Mouse (Mus musculus) limb, embryonic 10.5 days (tissue): ENCODE data around the gene Tecpr1. TPM values are rescaled to one million over a fixed set of nuclear protein-coding genes. Genes with fewer than 3 reads are reported as not detected.

Experiments used
- DNase-seq: peaks from one replicate; pipeline ENCODE4 v3.0.0-alpha.2; 2017; ENCODE audit warnings: low spot score
- H3K27ac ChIP-seq: fragments of 300-500 bp; sonication (generic); 2 replicates; pipeline ENCODE4 v1.5.1; 2016; ENCODE audit warnings: mild to moderate bottlenecking
- H3K27me3 ChIP-seq: fragments of 300-500 bp; sonication (generic); 2 replicates; pipeline ENCODE4 v1.6.1; 2016; ENCODE audit warnings: low read depth, mild to moderate bottlenecking; ENCODE audit not compliant: poor library complexity, severe bottlenecking
- H3K36me3 ChIP-seq: fragments of 300-500 bp; sonication (generic); 2 replicates; pipeline ENCODE4 v1.6.1; 2016; ENCODE audit warnings: mild to moderate bottlenecking, moderate library complexity
- H3K4me1 ChIP-seq: fragments of 300-500 bp; sonication (generic); 2 replicates; pipeline ENCODE4 v1.6.1; 2016
- H3K4me3 ChIP-seq: fragments of 300-500 bp; sonication (generic); 2 replicates; pipeline ENCODE4 v1.5.1; 2016; ENCODE audit warnings: mild to moderate bottlenecking, moderate library complexity
- H3K9me3 ChIP-seq: fragments of 300-500 bp; sonication (generic); replicated peaks from 2 replicates; pipeline ENCODE4 v1.6.1; 2016; ENCODE audit warnings: mild to moderate bottlenecking
- WGBS: fragments of 180-500 bp; shearing (Covaris S2); methylation state at CpG from one replicate; pipeline ENCODE4 v1.1.7; 2016; 5-methylcytosine and 5-hydroxymethylcytosine counted together
- polyA plus RNA-seq: library from polyadenylated mRNA; unstranded; fragments of >200 nt; fragmentation: Nextera tagmentation; extraction: Ambion mirVana; gene quantifications from 2 replicates; pipeline ENCODE4 v1.2.1, GENCODE M21; 2016

The Tecpr1 gene
- polyA plus RNA-seq, 1 experiment from 2014 or later: 21.0 TPM

DNA sequence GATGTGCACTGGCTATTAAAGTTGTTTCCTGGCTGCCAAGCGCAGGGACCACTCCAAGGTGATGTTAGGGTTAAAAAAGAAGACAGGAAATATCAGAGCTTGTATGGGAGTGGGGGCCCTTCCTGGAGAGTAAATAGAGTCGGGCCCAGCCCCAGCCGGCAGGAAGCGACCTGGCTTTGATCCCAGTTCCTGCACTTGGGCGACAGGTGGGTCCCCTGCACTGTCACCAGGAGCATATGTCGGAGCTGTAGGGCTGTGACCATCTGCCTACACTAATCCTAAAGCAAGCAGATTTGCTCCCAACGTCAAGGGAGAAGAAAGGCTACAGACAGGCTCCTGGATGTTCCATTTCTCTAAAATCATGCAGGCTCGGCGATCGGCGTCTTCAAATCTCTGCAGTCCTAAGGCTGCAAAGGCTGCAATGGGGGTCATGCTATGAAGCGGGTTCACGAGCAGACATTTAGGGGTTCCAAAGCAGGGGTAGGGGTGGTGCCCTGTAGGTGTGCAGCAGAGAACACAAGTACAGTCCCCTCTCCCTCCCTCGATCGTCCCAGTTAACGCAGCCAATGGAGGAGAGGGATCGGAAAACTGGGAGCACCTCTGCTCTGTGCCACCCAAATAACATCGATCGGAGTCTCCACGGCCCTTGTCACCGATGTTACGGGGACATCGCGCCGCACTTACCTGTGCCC is 458 bp downstream of the Tecpr1 start:
- WGBS: 3% methylated on average over 25 of the region's 25 CpGs
- Histone ChIP-seq H3K27ac (peak overlapping the region; percentile 74), H3K4me3 (peak overlapping the region; percentile 80), H3K27me3 (no peaks in the 10 kb centered on the region), H3K4me1 (peaks cover 37% of the 10 kb centered on the region), H3K36me3 (no peaks in the 10 kb centered on the region), H3K9me3 (no peaks in the 10 kb centered on the region)
- DNase-seq: no peak

DNA sequence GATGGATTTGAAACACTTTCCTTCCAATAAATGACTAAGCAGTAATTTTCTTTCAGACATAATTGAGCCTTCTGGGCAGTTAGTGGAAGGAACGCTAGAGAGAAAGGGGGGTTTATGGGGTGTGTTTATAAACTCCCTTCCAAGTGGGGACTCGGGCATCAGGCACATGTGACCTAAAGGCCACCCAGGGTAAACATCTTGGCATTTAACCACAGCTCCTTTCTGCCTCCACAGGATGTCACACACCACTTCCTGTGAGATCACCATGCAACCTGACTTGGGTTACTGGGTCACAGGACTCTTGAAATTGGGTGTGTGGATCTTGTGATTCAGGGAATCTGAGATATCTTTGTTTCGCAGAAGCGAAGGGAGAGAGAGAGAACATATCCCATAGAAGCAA is 2.1 kb downstream of the Tecpr1 start:
- no peak overlapping the region for H3K4me3 ChIP-seq
- DNase-seq: no peak
- H3K27me3 ChIP-seq: no peaks in the 10 kb centered on the region
- 78% methylated on average over 4 of the region's 4 CpGs for WGBS
- H3K27ac ChIP-seq: no peak overlapping the region
- H3K36me3 ChIP-seq: peaks cover 13% of the 10 kb centered on the region; the same call in 1 of the 2 replicates
- no peaks in the 10 kb centered on the region for H3K9me3 ChIP-seq
- H3K4me1 ChIP-seq: peaks cover 37% of the 10 kb centered on the region

DNA sequence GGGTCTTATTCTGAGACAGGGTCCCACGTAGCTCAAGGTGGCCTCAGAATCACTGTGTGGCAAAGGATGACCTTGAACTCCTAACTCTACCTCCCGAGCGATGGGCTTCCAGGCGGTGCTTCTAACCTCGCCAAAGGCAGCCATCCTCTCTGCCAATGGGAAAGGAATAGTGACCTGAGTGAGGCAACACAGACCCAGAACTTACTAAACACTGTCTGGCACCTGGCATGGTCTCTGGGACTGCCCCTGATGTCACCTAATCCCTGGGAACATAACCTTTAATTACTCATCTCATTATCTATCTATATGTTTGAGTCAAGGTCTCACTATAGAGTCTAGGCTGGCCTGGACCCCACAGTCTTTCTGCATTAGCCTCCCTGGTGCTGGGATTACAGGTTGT is 3.5 kb downstream of the Tecpr1 start:
- WGBS: 90% methylated on average over 5 of the region's 5 CpGs
- Histone ChIP-seq H3K27me3 (no peaks in the 10 kb centered on the region), H3K9me3 (no peaks in the 10 kb centered on the region), H3K4me3 (no peak overlapping the region), H3K27ac (no peak overlapping the region), H3K4me1 (peaks cover 37% of the 10 kb centered on the region), H3K36me3 (peaks cover 20% of the 10 kb centered on the region; the same call in 1 of the 2 replicates)
- no peak for DNase-seq

DNA sequence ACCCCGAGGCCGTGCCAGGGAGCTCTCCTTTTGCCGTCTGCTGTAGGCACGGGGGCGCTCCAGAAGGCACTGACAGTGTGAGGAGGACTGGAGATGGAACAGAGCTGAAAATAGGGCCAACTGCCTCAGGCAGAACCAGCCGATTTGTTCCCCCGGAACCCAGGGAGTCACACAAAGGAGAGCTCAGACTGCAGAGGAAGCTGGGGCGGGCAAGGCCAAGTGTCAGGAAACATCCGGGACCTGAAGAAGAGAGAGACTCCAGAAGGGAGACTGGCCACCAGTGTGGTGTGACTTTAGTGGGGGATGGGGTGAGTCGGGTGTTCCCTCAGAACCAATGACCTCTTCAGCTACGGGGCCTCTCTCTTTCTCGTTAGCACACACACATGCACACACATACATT is 4.1 kb downstream of the Tecpr1 start:
- Histone ChIP-seq H3K4me1 (peaks cover 34% of the 10 kb centered on the region), H3K9me3 (no peaks in the 10 kb centered on the region), H3K27me3 (no peaks in the 10 kb centered on the region), H3K36me3 (peaks cover 20% of the 10 kb centered on the region; the same call in 1 of the 2 replicates), H3K4me3 (no peak overlapping the region), H3K27ac (peak overlapping the region; percentile 66)
- no peak for DNase-seq
- WGBS: 76% methylated on average over 12 of the region's 12 CpGs

DNA sequence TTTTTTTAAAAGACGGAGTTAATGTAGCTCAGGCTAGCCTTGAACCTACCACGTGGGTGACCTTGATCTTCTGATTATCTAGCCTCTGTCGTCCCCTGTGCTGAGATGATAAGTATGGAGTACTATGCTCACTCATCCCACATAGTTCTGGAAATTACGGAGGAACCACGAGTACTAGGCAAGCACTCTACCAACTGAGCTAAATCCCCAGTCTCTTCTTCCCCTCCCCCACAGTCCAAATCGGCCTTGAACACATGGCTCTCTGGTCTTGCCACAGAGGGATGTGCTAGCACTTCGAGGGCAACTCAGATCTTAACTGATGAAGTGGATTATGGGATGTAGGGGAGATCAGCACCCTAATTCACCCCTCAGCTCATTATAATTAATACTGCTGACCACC is 5.4 kb downstream of the Tecpr1 start:
- H3K4me3 ChIP-seq: no peak overlapping the region
- DNase-seq: no peak
- H3K4me1 ChIP-seq: peaks cover 26% of the 10 kb centered on the region
- peaks cover 30% of the 10 kb centered on the region; the same call in 1 of the 2 replicates for H3K36me3 ChIP-seq
- H3K27me3 ChIP-seq: no peaks in the 10 kb centered on the region
- WGBS: 90% methylated on average over 7 of the region's 7 CpGs
- no peaks in the 10 kb centered on the region for H3K9me3 ChIP-seq
- H3K27ac ChIP-seq: no peak overlapping the region

DNA sequence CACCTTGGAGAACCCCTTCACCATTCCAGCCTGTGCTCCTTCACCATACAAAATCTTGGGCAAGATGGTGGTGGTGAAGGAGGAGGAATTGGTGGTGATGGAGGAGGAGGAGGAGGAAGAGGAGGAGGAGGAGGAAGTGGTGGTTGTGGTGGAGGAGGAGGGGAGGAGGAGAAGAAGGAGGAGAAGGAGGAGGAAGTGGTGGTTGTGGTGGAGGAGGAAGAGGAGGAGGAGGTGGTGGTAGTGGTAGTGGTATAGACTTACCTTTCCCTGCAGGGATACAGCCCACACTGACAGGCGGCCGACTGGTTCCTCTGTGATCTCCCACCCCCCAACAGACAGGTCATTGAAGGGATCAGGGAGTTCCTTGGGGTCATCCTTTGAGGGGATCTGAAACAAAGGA is 7.4 kb downstream of the Tecpr1 start:
- DNase-seq: no peak
- H3K36me3 ChIP-seq: peaks cover 47% of the 10 kb centered on the region
- WGBS: 81% methylated on average over 2 of the region's 2 CpGs
- H3K4me1 ChIP-seq: peaks cover 6% of the 10 kb centered on the region
- H3K27ac ChIP-seq: no peak overlapping the region
- H3K9me3 ChIP-seq: no peaks in the 10 kb centered on the region
- H3K27me3 ChIP-seq: no peaks in the 10 kb centered on the region
- H3K4me3 ChIP-seq: no peak overlapping the region

DNA sequence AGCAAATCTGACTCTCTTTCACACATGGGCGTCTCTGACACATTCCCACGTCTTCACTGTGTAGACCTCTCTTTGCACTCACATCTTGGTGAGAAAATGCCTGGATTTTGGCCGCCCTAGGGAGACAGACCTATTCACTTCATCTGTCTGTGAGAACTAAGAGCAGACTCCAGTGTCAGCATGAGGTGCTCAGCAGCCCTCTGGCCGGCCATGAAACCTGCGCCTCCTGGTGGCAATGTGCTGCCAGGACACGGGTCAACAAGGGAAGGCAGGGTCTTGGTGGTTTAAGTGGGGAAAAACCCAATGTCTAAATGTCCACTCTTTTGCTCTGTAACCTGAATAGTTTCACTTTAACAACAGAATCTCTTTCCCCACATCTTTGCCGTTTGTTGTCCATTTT is 9.0 kb downstream of the Tecpr1 start:
- 28% methylated on average over 7 of the region's 7 CpGs for WGBS
- peak; percentile 77 for DNase-seq
- no peaks in the 10 kb centered on the region for H3K9me3 ChIP-seq
- no peak overlapping the region for H3K27ac ChIP-seq
- H3K27me3 ChIP-seq: no peaks in the 10 kb centered on the region
- H3K36me3 ChIP-seq: peaks cover 63% of the 10 kb centered on the region
- H3K4me1 ChIP-seq: peaks cover 3% of the 10 kb centered on the region
- no peak overlapping the region for H3K4me3 ChIP-seq

DNA sequence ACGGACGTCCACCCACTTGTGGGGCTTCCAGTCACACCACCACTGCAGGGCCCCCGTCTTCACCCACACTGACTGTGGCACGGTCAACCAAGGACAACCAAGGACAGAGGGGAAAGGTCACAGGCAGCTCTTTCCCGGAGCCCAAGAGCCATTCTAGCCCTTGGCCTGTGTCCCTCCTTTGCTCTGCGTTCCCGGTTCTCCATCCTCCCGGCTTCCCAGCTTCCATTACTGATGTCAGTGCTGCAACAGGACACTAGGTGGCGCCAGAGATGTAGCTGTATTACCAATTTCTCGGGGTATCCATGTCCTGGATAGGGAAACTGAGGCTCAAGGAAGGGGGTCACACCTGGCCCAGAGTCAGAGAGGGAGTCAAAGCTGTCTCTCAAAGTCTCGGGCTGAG is 15.9 kb downstream of the Tecpr1 start:
- no peak overlapping the region for H3K4me3 ChIP-seq
- DNase-seq: peak; percentile 51
- peaks cover 74% of the 10 kb centered on the region for H3K36me3 ChIP-seq
- no peaks in the 10 kb centered on the region for H3K27me3 ChIP-seq
- H3K9me3 ChIP-seq: no peaks in the 10 kb centered on the region; the same call in 1 of the 2 replicates
- H3K27ac ChIP-seq: no peak overlapping the region
- H3K4me1 ChIP-seq: no peaks in the 10 kb centered on the region
- 57% methylated on average over 11 of the region's 11 CpGs for WGBS

DNA sequence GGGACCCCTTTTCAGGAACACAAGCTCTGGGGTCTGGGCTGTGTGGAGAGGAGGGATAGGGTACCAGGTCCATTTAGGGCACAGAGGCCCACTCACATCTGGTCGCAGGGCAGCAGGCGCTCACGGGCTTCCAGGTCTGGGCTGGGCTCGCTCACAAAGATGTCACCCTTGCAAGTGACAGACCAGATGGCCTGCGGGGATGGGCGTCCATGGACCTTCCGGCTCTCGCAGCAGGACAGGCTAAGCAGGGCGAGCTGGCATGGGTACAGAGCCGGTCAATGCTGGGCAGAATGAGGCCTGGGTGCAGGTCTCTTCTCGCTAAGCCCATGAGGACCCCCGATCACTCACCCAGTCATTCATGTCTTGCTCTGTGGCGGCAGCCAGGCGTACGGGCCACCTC is 17.3 kb downstream of the Tecpr1 start:
- DNase-seq: no peak
- H3K9me3 ChIP-seq: no peaks in the 10 kb centered on the region; the same call in 1 of the 2 replicates
- H3K27me3 ChIP-seq: no peaks in the 10 kb centered on the region
- H3K36me3 ChIP-seq: peaks cover 69% of the 10 kb centered on the region
- no peak overlapping the region for H3K27ac ChIP-seq
- no peak overlapping the region for H3K4me3 ChIP-seq
- 97% methylated on average over 15 of the region's 15 CpGs for WGBS
- H3K4me1 ChIP-seq: no peaks in the 10 kb centered on the region

DNA sequence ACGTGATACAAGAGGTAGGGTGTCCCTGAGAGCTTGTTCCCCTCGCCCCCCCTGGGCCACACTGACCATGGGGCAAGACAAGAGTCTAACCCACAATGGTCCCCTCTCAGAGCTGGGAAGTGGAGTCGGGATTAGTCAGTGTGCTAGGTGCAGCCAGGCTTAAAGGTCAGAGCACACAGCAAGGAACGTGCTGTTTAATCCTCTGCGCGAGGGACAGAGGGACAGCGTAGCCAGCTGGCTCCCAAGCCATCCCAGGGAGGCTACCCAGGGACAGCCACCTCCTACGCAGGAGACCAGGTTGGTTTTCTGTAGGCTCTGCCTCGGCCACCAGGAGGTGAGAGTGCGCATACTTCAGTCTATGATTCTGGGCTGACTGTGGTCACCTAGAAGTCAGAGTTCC is 18.5 kb downstream of the Tecpr1 start:
- Histone ChIP-seq H3K4me1 (no peaks in the 10 kb centered on the region), H3K27me3 (no peaks in the 10 kb centered on the region), H3K36me3 (peaks cover 68% of the 10 kb centered on the region), H3K27ac (no peak overlapping the region), H3K9me3 (no peaks in the 10 kb centered on the region; the same call in 1 of the 2 replicates), H3K4me3 (no peak overlapping the region)
- DNase-seq: no peak
- 84% methylated on average over 10 of the region's 10 CpGs for WGBS

DNA sequence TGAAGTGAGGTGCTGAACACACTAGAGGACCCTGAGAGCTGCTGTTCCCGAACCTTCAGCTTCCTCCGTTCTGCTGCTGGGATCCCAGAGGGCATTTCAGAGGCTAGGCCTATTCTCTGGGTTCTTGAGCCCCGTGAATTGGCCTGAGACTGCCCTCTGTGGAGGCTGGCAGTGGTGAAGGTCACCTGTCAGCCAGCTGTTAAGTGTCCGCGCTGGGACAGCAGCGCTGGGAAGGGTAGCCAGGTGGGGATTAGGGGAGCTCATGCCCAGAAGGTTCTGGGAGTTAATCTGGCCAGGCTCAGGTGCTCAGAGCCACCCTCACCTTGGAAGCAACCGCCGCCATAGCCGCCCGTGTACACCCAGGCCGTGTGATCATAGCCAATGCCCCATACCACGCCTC is 19.1 kb downstream of the Tecpr1 start:
- Histone ChIP-seq H3K27ac (no peak overlapping the region), H3K36me3 (peaks cover 65% of the 10 kb centered on the region), H3K9me3 (no peaks in the 10 kb centered on the region; the same call in 1 of the 2 replicates), H3K4me3 (no peak overlapping the region), H3K27me3 (no peaks in the 10 kb centered on the region), H3K4me1 (no peaks in the 10 kb centered on the region)
- 95% methylated on average over 12 of the region's 12 CpGs for WGBS
- DNase-seq: no peak

DNA sequence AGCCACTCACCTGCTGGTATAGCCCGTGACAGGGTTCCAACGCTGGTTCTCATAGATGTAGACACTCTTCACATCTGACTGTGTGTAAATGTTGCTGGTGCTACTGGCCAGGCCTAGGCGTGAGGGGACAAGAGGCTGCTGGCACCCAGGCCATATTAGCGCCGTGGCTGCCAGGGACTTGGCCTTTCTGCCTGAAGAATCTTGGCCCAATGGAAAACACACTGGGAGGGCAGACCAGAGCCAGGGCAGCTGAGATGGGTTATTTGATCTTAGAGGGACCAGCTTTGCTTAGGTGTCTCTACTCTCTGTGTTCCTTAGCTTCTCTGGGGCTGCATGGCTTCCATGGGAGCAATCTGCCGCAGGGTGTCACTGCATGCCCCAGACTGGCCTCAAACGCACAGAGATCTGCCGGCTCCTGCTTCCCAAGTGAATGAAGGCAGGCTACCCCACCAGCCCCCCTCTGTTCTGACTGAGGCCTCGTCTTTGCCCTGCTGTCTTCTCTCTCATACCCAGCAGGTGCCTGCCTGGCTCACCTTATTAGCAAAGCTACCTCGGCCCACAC is 19.9 kb downstream of the Tecpr1 start:
- Histone ChIP-seq H3K27me3 (no peaks in the 10 kb centered on the region), H3K4me1 (no peaks in the 10 kb centered on the region), H3K4me3 (no peak overlapping the region), H3K9me3 (no peaks in the 10 kb centered on the region; the same call in 1 of the 2 replicates), H3K36me3 (peaks cover 66% of the 10 kb centered on the region), H3K27ac (no peak overlapping the region)
- no peak for DNase-seq
- 90% methylated on average over 10 of the region's 10 CpGs for WGBS

DNA sequence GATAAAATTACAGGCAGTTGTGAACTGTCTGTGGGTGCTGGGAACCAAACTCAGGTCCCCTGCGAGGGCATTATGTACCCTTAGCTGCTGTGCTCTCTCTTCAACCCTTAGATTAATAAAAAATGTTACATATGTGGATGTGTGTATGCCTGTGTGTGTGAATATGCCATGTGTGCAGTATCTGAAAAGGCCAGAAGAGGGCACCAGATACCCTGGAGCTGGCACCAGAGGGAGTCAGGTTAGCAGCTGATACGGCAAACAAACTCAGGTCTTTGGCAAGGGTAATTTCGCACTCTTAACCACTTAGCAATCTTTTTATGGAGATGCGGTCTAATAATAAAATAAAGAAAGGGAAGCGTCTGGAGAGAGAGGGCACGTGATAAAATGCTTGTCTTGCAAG is 21.0 kb downstream of the Tecpr1 start:
- no peak overlapping the region for H3K27ac ChIP-seq
- no peaks in the 10 kb centered on the region for H3K27me3 ChIP-seq
- H3K4me3 ChIP-seq: no peak overlapping the region
- H3K36me3 ChIP-seq: peaks cover 63% of the 10 kb centered on the region
- no peak for DNase-seq
- no peaks in the 10 kb centered on the region for H3K4me1 ChIP-seq
- H3K9me3 ChIP-seq: no peaks in the 10 kb centered on the region; the same call in 1 of the 2 replicates
- 96% methylated on average over 6 of the region's 6 CpGs for WGBS
